Mouse (Mus musculus): ENCODE data around the gene Rbmx. TPM values are rescaled to one million over a fixed set of nuclear protein-coding genes. Genes with fewer than 3 reads are reported as not detected.
A peak's percentile ranks its signal among the peaks of the same experiment; 100 is the strongest.

The Rbmx gene
- polyA plus RNA-seq, 1 experiment from 2014 or later: 108 TPM

DNA sequence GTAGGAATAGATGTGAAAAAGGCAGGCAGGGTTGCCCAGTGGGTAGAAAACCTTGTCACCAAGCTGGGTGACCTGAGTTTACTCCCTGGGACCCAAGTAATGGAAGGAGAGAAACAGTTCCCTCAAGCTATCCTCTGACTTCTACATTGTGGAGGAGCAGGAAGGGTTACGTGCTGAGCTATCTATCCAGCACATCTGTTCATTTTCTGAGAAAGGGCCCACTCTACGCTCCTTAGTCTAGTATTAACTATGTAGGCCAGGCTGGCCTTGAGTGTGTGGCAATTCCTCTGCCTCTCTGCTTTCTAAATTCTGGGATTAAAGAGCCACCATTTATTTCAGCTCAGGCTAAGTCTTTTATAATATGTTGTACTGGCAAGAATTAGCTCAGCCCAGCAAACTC, 19.3 kb downstream of the Rbmx start:
- no peak for ATAC-seq (ENCODE audit: insufficient number of reproducible peaks, low FRiP score, low TSS enrichment, low read depth)
- 74% methylated on average over 2 of the region's 2 CpGs for WGBS

DNA sequence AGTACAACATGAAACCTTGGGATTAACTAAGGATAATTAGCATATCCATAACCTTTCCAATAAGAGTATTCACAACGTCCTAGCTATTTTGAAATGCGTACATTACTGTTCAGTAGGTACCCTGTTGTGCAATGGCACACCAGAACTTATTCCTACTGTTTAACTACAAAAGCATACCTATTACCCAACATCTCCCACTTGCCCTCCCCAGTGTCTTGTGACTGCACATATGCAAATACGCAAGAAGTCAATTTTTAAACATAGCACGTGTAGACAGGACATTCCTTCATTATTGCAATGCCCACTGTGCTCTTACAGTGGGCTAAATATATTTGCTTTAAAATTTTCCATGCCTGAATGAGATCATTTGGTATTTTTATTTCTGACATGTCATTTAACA, 19.9 kb downstream of the Rbmx start:
- no peak overlapping the region for H3K27ac ChIP-seq (replicated peaks)
- no peak overlapping the region for H3K4me3 ChIP-seq (replicated peaks)
- H3K4me1 ChIP-seq: no peaks in the 10 kb centered on the region
- H3K36me3 ChIP-seq: no peaks in the 10 kb centered on the region
- ATAC-seq (ENCODE audit: insufficient number of reproducible peaks, low FRiP score, low TSS enrichment, low read depth): no peak
- WGBS: 75% methylated on average over 4 of the region's 4 CpGs
- H3K27me3 ChIP-seq: no peaks in the 10 kb centered on the region
- no peak overlapping the region for H3K4me2 ChIP-seq (replicated peaks)
- no peak overlapping the region for H3K9ac ChIP-seq
- H3K9me3 ChIP-seq (replicated peaks): no peaks in the 10 kb centered on the region

More for the DNA sequence above, 19.3 kb downstream of the Rbmx start:
- Histone ChIP-seq H3K4me1 (no peaks in the 10 kb centered on the region), H3K4me3 (replicated peaks) (no peak overlapping the region), H3K9ac (no peak overlapping the region), H3K4me2 (replicated peaks) (no peak overlapping the region), H3K36me3 (peaks cover under 1% of the 10 kb centered on the region; the same call in 1 of the 2 replicates), H3K27ac (replicated peaks) (no peak overlapping the region), H3K27me3 (no peaks in the 10 kb centered on the region), H3K9me3 (replicated peaks) (no peaks in the 10 kb centered on the region)

DNA sequence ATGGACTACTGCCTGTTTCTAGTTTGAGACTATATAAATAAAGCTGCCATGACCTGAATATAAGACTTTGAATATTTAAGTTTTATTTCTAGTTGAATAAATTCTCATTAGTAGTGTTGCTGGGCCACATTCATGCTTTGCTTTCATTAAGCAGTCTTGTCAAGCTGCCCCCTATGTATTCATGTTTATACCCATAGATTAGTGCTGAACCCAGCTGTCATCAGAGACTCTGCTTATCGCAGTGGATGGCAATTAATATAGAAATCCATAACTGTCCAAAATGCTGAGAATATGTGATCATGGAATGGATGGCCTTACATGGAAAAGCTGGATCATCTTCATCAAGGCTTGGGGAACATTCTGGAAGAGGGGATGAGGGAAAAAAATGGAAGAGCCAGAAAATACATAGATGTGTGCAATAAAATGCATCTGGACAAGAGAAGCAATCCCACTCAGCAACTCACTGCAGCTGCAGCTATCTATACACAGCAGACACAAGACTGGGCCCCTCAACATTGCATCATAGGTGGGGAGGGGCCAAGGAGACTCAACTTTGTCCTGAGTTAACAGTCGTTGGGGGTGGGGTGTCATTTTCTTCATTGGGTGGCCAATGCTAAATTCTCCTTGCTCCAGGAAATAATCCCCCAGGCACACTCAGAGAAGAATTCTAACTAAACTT, 27.8 kb downstream of the Rbmx start:
- WGBS: 57% methylated on average over 2 of the region's 2 CpGs
- Histone ChIP-seq H3K9ac (no peak overlapping the region), H3K36me3 (no peaks in the 10 kb centered on the region), H3K27me3 (no peaks in the 10 kb centered on the region), H3K4me2 (replicated peaks) (no peak overlapping the region), H3K27ac (replicated peaks) (no peak overlapping the region), H3K4me1 (no peaks in the 10 kb centered on the region), H3K9me3 (replicated peaks) (no peaks in the 10 kb centered on the region), H3K4me3 (replicated peaks) (no peak overlapping the region)
- no peak for ATAC-seq (ENCODE audit: insufficient number of reproducible peaks, low FRiP score, low TSS enrichment, low read depth)

DNA sequence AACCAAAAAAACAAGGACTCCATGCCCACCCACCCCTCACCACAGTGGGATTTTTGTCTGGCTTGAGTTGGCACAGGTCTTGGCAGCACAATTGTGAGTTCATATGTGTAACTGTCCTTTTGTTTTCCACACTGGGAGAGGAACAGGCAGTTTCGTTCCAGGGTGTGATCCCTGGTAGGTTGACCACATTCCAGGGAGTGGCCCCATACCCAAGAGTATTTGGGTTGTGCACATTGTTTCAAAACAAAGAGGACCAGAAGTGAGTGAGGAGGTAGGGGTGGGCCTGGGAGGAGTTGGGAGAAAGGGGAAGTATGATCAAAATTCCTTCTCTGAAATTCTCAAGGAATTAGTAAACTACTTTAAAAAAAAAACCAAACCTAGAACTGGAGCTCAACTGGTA, 33.5 kb downstream of the Rbmx start:
- H3K36me3 ChIP-seq: no peaks in the 10 kb centered on the region
- no peak overlapping the region for H3K4me2 ChIP-seq (replicated peaks)
- no peaks in the 10 kb centered on the region for H3K27me3 ChIP-seq
- no peak overlapping the region for H3K27ac ChIP-seq (replicated peaks)
- WGBS: 71% methylated on average over 1 of the region's 1 CpGs
- no peaks in the 10 kb centered on the region for H3K4me1 ChIP-seq
- H3K9ac ChIP-seq: no peak overlapping the region
- H3K9me3 ChIP-seq (replicated peaks): no peaks in the 10 kb centered on the region
- ATAC-seq (ENCODE audit: insufficient number of reproducible peaks, low FRiP score, low TSS enrichment, low read depth): no peak
- no peak overlapping the region for H3K4me3 ChIP-seq (replicated peaks)

DNA sequence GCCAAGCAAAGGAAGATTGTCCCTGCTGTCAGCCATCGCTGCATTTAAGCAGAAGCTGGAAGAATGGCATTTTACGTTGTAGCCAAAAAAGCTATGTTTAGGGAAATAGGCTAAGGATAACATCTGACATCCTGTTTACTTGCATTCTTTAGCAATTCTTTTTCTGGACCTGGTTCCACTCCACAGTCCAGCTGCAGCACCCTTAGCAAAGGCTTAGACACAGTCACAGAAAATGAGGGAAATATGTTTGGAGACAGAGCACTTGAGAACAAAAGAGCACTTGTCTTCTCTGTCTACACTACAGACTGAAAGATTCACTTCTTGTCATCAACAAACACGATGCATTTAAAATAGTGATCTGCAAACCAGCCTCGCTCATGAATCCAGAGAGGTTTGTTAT, 53.6 kb downstream of the Rbmx start:
- peak overlapping the region; percentile 68; the same call in 1 of the 2 replicates for H3K27ac ChIP-seq (replicated peaks)
- 57% methylated on average over 4 of the region's 4 CpGs for WGBS
- H3K27me3 ChIP-seq: no peaks in the 10 kb centered on the region
- H3K4me3 ChIP-seq (replicated peaks): no peak overlapping the region
- no peak overlapping the region for H3K9ac ChIP-seq
- H3K9me3 ChIP-seq (replicated peaks): no peaks in the 10 kb centered on the region
- ATAC-seq (ENCODE audit: insufficient number of reproducible peaks, low FRiP score, low TSS enrichment, low read depth): no peak
- no peaks in the 10 kb centered on the region for H3K4me1 ChIP-seq
- no peak overlapping the region for H3K4me2 ChIP-seq (replicated peaks)
- no peaks in the 10 kb centered on the region for H3K36me3 ChIP-seq

DNA sequence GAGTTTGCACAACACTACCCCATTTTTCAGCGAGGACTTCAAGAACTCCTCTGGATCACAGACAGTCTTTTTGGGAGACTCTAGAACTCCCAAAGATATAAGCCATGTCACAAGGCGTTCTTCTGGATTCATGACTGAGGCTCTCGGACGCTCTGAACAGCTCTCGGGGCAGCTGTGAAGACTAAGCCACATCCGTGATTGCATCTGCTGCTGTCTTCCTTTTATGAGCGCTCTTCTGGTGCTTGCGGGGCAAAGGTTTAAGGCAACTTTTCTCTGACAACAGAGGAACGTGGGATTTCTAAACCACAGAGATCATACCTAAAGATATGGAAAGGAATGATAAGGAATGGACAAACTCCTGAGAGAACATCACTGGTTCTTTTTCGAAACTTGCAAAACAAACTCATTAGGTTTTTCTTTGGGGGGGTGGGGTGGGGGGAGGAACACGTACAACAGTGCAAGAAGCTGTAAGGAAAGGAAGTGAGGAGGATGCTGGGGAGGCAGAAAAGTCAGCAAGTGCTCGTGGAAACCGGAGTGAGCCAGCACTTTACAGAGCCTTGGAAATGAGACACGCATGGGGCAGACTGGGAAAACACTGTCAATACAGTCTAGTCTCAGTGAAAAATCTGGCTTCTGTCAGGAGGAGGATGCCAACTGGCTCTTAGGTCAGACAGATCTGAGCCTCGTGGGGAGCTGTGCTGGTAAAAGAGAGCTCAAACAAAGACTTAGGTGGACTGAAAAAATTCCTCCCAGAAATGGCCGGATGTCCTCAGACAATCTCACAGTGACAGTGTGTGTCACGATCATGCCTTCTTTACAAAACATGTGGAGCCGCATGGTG, 54.2 kb downstream of the Rbmx start, which contains the start of gene Arhgef6:
TSS of gene Arhgef6 (minus strand) at position 359 of the 841 bp plus-strand sequence.
- H3K9me3 ChIP-seq (replicated peaks): no peaks in the 10 kb centered on the region
- no peak within 1 kb of the TSS for H3K9ac ChIP-seq
- H3K27ac ChIP-seq (replicated peaks): peak within 1 kb of the TSS; percentile 68
- WGBS: 54% methylated on average over 18 of the region's 18 CpGs
- H3K4me1 ChIP-seq: no peaks in the 10 kb centered on the region
- ATAC-seq (ENCODE audit: insufficient number of reproducible peaks, low FRiP score, low TSS enrichment, low read depth): no peak
- H3K27me3 ChIP-seq: no peaks in the 10 kb centered on the region
- no peak within 1 kb of the TSS for H3K4me2 ChIP-seq (replicated peaks)
- H3K36me3 ChIP-seq: no peaks in the 10 kb centered on the region
- H3K4me3 ChIP-seq (replicated peaks): no peak within 1 kb of the TSS

DNA sequence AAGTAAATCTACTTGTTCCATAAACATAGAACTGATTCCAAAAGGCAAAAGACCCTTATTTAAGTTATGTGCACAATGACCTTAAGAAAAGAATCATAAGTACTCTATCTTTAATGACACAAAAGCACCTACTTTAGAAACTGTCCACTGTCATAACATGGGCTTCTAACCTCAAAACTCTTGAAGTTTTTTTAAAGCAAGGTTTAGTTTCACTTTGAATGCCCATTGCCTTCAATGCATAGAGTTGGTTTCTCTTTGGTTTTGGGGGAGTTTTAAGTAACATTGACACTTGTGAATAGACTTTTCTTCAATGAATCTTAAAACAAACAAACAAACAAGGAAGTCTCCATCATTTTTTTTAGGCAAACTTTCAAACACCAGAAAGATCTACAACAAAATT, 55.3 kb downstream of the Rbmx start:
- H3K4me1 ChIP-seq: no peaks in the 10 kb centered on the region
- no peaks in the 10 kb centered on the region for H3K36me3 ChIP-seq
- no peak overlapping the region for H3K4me2 ChIP-seq (replicated peaks)
- no peak overlapping the region for H3K4me3 ChIP-seq (replicated peaks)
- H3K27me3 ChIP-seq: no peaks in the 10 kb centered on the region
- H3K27ac ChIP-seq (replicated peaks): no peak overlapping the region
- no peaks in the 10 kb centered on the region for H3K9me3 ChIP-seq (replicated peaks)
- ATAC-seq (ENCODE audit: insufficient number of reproducible peaks, low FRiP score, low TSS enrichment, low read depth): no peak
- H3K9ac ChIP-seq: no peak overlapping the region

DNA sequence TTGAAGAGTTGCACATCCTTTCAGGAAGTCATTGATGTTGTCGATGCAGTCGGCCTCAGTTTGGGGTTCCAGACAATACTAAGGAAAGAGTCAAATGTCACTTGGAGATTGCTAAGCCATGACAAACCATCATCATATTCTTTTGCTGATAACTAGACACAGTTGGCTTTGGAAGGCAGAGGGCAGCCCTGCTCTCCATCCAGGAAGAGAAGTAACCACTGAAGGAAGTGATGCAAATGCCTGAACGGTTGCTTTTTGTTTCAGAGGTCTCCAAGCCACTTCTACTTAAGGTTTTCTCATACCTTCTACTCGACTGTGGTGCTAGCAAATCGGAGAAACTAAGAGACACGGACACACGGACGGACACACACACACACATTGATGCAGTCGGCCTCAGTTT, 55.9 kb downstream of the Rbmx start:
- H3K27ac ChIP-seq (replicated peaks): no peak overlapping the region
- H3K9ac ChIP-seq: no peak overlapping the region
- H3K4me1 ChIP-seq: no peaks in the 10 kb centered on the region
- 81% methylated on average over 9 of the region's 9 CpGs for WGBS
- H3K9me3 ChIP-seq (replicated peaks): no peaks in the 10 kb centered on the region
- H3K4me3 ChIP-seq (replicated peaks): no peak overlapping the region
- no peak for ATAC-seq (ENCODE audit: insufficient number of reproducible peaks, low FRiP score, low TSS enrichment, low read depth)
- no peaks in the 10 kb centered on the region for H3K27me3 ChIP-seq
- no peaks in the 10 kb centered on the region for H3K36me3 ChIP-seq
- no peak overlapping the region for H3K4me2 ChIP-seq (replicated peaks)

DNA sequence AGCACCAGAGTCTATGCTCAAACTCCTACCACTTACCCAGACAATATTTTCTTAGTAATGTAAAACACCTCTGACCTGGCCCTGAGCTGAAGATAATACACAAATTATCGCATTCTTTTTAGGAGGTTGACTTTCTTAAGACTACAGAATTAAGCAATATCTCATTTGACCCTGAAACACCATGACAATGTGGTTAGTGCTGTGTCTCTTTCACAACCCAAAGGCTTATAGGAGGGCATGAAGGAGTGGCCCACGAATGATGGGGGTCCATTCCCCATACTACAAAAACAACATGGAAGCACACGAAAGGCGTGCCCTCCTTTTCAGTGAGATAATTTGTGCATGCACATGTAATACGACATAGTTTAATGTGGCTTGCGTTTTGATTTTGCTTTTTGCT, 57.5 kb downstream of the Rbmx start:
- Histone ChIP-seq H3K4me1 (no peaks in the 10 kb centered on the region), H3K4me3 (replicated peaks) (no peak overlapping the region), H3K27me3 (no peaks in the 10 kb centered on the region), H3K4me2 (replicated peaks) (no peak overlapping the region), H3K9ac (no peak overlapping the region), H3K36me3 (no peaks in the 10 kb centered on the region), H3K27ac (replicated peaks) (no peak overlapping the region), H3K9me3 (replicated peaks) (no peaks in the 10 kb centered on the region)
- 90% methylated on average over 6 of the region's 6 CpGs for WGBS
- ATAC-seq (ENCODE audit: insufficient number of reproducible peaks, low FRiP score, low TSS enrichment, low read depth): no peak

Data from embryonic facial prominence, embryonic 15.5 days (tissue).